Mouse (Mus musculus) C2C12 (cell line): ENCODE data around the gene Chrna9.

Experiments
- CTCF ChIP-seq: IDR thresholded peaks from one replicate; pipeline ENCODE4 v1.5.1; 2011; ENCODE audit not compliant: control insufficient read depth, insufficient read depth, insufficient read length
- FOSL1 ChIP-seq: IDR thresholded peaks from one replicate; pipeline ENCODE4 v1.8.0; 2011; ENCODE audit warnings: mild to moderate bottlenecking, low read length; ENCODE audit not compliant: poor library complexity, insufficient read depth, severe bottlenecking
- MAX ChIP-seq: IDR thresholded peaks from one replicate; pipeline ENCODE4 v1.6.1; 2011; ENCODE audit warnings: mild to moderate bottlenecking, control low read depth
- MYOD1 ChIP-seq: IDR thresholded peaks from one replicate; pipeline ENCODE4 v1.6.1; 2011; ENCODE audit warnings: low read depth; ENCODE audit not compliant: control insufficient read depth, insufficient read length

DNA sequence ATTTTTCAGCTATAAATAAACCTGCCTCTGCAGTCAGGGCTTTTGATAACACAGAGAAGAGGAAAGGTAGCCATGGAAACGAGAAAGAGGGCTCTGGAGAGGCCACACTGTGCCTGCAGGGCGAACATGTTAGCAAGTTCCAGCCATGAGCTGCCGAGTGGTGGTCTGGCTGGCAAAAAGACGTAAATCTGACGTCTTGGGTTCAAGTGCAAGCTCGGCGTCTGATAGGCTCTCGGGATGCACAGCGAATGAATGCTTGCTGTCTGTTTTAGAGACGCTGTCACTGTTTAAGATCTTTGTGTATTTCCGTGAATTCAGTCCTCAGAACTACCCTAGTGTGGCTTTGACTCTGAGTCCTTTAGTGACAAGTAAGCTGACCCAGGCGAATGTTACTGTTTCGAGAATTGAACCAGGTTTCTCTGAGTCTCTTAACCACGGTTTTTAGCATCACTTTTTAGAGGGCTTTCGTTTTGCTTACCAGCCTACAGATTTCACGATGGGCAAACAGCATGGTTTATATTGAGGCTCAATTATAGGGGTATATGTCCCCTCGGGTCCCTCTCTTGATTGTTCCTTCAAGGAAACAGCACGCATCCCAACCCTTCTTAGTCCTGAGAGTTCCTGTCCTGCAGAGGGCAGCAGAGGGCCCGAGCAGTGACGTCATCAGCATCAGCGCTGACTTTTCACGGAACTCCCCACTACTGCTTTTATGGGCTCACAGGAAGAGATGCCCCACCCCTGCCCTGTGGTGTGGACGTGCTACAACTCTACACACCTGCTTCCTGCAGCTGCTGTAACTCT lies 20.8 kb downstream of the Chrna9 start:
- TF ChIP-seq CTCF, result peak; percentile 41
- TF ChIP-seq FOSL1, result no peak
- TF ChIP-seq MAX, result no peak
- no peak for TF ChIP-seq MYOD1
